ENCODE assay signal across 10 mouse cellular contexts in the genomic region with DNA sequence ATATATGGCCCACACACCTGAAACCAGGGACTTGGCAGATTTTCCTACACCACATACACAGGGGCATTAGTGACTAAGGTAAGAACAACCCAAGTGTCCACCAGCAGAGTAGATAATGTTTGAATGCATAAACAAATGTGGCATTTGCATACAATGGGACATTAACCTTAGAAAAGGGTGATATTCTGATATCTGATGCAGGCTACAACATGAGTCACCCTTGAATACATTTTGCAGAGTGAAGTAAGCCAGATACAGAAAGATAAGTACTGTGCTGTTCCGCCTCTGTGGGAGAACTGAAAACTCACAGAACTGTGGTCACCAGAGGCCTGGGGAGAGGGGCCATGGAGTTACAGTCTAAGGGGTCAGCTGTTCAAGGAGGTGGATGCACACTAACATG.
A peak's percentile ranks its signal among the peaks of the same experiment; 100 is the strongest.
DNase-seq lines count a peak whose midpoint lies in the region; ATAC-seq and TF ChIP-seq lines count a peak whose summit lies in the region.
"Had no signal": no experiment of that assay in that cellular context is flagged by ENCODE, and none has a peak within 500 bp of the region (broad histone marks: within the 10 kb centered on the region; RNA-seq: fewer than 3 reads in every experiment).

No protein-coding gene starts in this region.

- peaks cover 2% of the 10 kb centered on the region; the same call in 1 of the 2 replicates for H3K27me3 ChIP-seq in heart, embryonic 15.5 days
- H3K27me3 ChIP-seq in lung, postnatal 0 days (replicated peaks; ENCODE audit: insufficient read depth, low read length) = no peaks in the 10 kb centered on the region
- H3K27me3 ChIP-seq in kidney, adult 2 months (replicated peaks; ENCODE audit: control insufficient read depth, insufficient read depth, low read length) = no peaks in the 10 kb centered on the region

- peak overlapping the region; percentile 36; the same call in 1 of the 2 replicates for H3K4me2 ChIP-seq in heart, embryonic 15.5 days
- H3K4me2 ChIP-seq in lung, postnatal 0 days (replicated peaks; ENCODE audit: low read depth, low read length) = no peak overlapping the region
- H3K4me2 ChIP-seq: midbrain, embryonic 12.5 days had no signal

- DNase-seq in heart, adult 9 months (ENCODE audit: low spot score in 2 of 2) = no peak
- DNase-seq in lung, postnatal 0 days (ENCODE audit: low spot score) = peak; percentile 17
- no peak for DNase-seq in lung, postnatal 14 days
- DNase-seq in kidney, adult 2 months = no peak
- DNase-seq in ovary, adult 18-20 months (ENCODE audit: low spot score) = no peak
- DNase-seq: cerebellum, postnatal 36 days had no signal

- no peak for ATAC-seq in heart, embryonic 15.5 days (replicated peaks; ENCODE audit: insufficient number of reproducible peaks, insufficient read depth, low FRiP score, low read depth)
- ATAC-seq in lung, postnatal 0 days = peak; percentile 50
- ATAC-seq in activated CD4-positive, CD25-positive, alpha-beta regulatory T cell, adult 4 months = peak; percentile 6
- peak; percentile 36 for ATAC-seq in megakaryocyte, adult 5-6 weeks (ENCODE audit: poor library complexity, severe bottlenecking)

- peaks cover 33% of the 10 kb centered on the region for H3K4me1 ChIP-seq in heart, embryonic 15.5 days (replicated peaks)
- H3K4me1 ChIP-seq in lung, postnatal 0 days (ENCODE audit: insufficient read depth, low read depth, low read length) = peaks cover 11% of the 10 kb centered on the region
- H3K4me1 ChIP-seq in kidney, adult 2 months (ENCODE audit: control insufficient read depth, insufficient read depth, low read length) = no peaks in the 10 kb centered on the region

- 52% methylated on average over 1 of the region's 1 CpGs for WGBS in heart, embryonic 15.5 days
- 52% methylated on average over 1 of the region's 1 CpGs for WGBS in lung, postnatal 0 days
- 76% methylated on average over 1 of the region's 1 CpGs for WGBS in kidney, adult 2 months

- no peak overlapping the region for H3K4me3 ChIP-seq in heart, embryonic 15.5 days
- H3K4me3 ChIP-seq in lung, postnatal 0 days (ENCODE audit: low read depth, low read length) = no peak overlapping the region
- H3K4me3 ChIP-seq in kidney, adult 2 months (ENCODE audit: insufficient read depth, low read depth, low read length) = no peak overlapping the region
- H3K4me3 ChIP-seq: midbrain, embryonic 12.5 days had no signal

- peak overlapping the region; percentile 48; the same call in 1 of the 2 replicates for H3K27ac ChIP-seq in heart, embryonic 15.5 days
- H3K27ac ChIP-seq in lung, postnatal 0 days (ENCODE audit: low read length) = no peak overlapping the region
- no peak overlapping the region for H3K27ac ChIP-seq in kidney, adult 2 months (ENCODE audit: insufficient read depth, low read depth, low read length)
- H3K27ac ChIP-seq: midbrain, embryonic 12.5 days had no signal

- H3K9me3 ChIP-seq in heart, embryonic 15.5 days (replicated peaks) = no peaks in the 10 kb centered on the region
- no peaks in the 10 kb centered on the region for H3K9me3 ChIP-seq in lung, postnatal 0 days (ENCODE audit: low read length)
- H3K9me3 ChIP-seq: midbrain, embryonic 12.5 days had no signal

- H3K9ac ChIP-seq in heart, embryonic 15.5 days = no peak overlapping the region
- H3K9ac ChIP-seq in lung, postnatal 0 days (replicated peaks; ENCODE audit: low read depth) = no peak overlapping the region
- H3K9ac ChIP-seq: midbrain, embryonic 12.5 days had no signal

- no peak for TF ChIP-seq CTCF in lung, postnatal 0 days (IDR thresholded peaks at IDR 0.05)
- TF ChIP-seq CTCF in kidney, adult 2 months (conservative IDR thresholded peaks at IDR 0.05; ENCODE audit: insufficient read depth, insufficient read length, low read depth, low read length) = no peak

- H3K36me3 ChIP-seq in heart, embryonic 15.5 days = no peaks in the 10 kb centered on the region
- H3K36me3 ChIP-seq in lung, postnatal 0 days (ENCODE audit: insufficient read depth, low read length) = no peaks in the 10 kb centered on the region
- H3K36me3 ChIP-seq in kidney, adult 2 months (ENCODE audit: control insufficient read depth, insufficient read depth, low read length) = no peaks in the 10 kb centered on the region
- H3K36me3 ChIP-seq: midbrain, embryonic 12.5 days had no signal

- no peak; the same call in 1 of the 2 replicates for TF ChIP-seq EP300 in lung, postnatal 0 days (IDR thresholded peaks at IDR 0.05)

- TF ChIP-seq POLR2A in kidney, adult 2 months (IDR thresholded peaks at IDR 0.05; ENCODE audit: low read depth, low read length) = no peak
